Mouse (Mus musculus): Measurements from ENCODE around the gene Mars. TPM values are rescaled to one million over a fixed set of nuclear protein-coding genes. Genes with fewer than 3 reads are reported as not detected.
A peak's percentile ranks its signal among the peaks of the same experiment; 100 is the strongest.

Gene Mars
- polyA plus RNA-seq, 1 experiment from 2014 or later = 108 TPM

DNA sequence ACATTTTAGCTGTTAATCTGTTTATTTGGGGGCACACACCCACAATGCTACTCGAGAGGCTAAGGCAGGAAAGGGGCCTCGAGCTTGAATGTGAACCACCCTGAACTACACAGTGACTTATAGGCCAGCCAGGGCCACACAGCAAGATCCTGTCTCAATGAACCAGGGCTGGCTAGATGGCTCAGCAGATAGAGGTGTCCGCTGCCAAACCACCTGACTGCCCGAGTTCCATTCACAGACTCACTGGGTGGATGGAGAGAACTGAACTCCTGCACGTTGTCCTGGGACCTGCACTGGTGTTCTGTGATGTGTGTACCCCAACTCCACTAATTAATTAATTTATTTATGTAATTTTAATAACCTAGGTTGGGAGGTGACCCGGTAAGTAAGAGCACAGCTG, 53.8 kb downstream of the Mars start:
- Histone ChIP-seq H3K9me3 (ENCODE audit: control insufficient read depth, low read length) (no peaks in the 10 kb centered on the region), H3K4me2 (ENCODE audit: low read depth, low read length) (no peak overlapping the region), H3K9ac (ENCODE audit: low read depth, low read length) (no peak overlapping the region), H3K4me1 (ENCODE audit: control insufficient read depth, insufficient read depth, low read length) (peaks cover 8% of the 10 kb centered on the region), H3K27me3 (replicated peaks; ENCODE audit: control insufficient read depth, insufficient read depth, low read length) (peaks cover 10% of the 10 kb centered on the region), H3K36me3 (ENCODE audit: control insufficient read depth, insufficient read depth, low read length) (no peaks in the 10 kb centered on the region), H3K27ac (replicated peaks; ENCODE audit: low read depth, low read length) (no peak overlapping the region), H3K4me3 (ENCODE audit: low read depth, low read length) (no peak overlapping the region)
- ATAC-seq (ENCODE audit: low read depth) (no peak), DNase-seq (ENCODE audit: low spot score) (no peak)
- 76% methylated on average over 6 of the region's 6 CpGs for WGBS

GRCm38 (mm10) chr10:127255625-127256345, 55.8 kb downstream of the Mars start:
- Histone ChIP-seq H3K9ac (ENCODE audit: low read depth, low read length) (no peak overlapping the region), H3K27ac (replicated peaks; ENCODE audit: low read depth, low read length) (no peak overlapping the region), H3K9me3 (ENCODE audit: control insufficient read depth, low read length) (no peaks in the 10 kb centered on the region), H3K27me3 (replicated peaks; ENCODE audit: control insufficient read depth, insufficient read depth, low read length) (no peaks in the 10 kb centered on the region), H3K4me1 (ENCODE audit: control insufficient read depth, insufficient read depth, low read length) (no peaks in the 10 kb centered on the region), H3K4me2 (ENCODE audit: low read depth, low read length) (peak overlapping the region; percentile 23; the same call in 1 of the 2 replicates), H3K36me3 (ENCODE audit: control insufficient read depth, insufficient read depth, low read length) (no peaks in the 10 kb centered on the region), H3K4me3 (ENCODE audit: low read depth, low read length) (no peak overlapping the region)
- DNase-seq (ENCODE audit: low spot score) (peak; percentile 87), ATAC-seq (ENCODE audit: low read depth) (peak; percentile 76)
- 20% methylated on average over 14 of the region's 14 CpGs for WGBS

DNA sequence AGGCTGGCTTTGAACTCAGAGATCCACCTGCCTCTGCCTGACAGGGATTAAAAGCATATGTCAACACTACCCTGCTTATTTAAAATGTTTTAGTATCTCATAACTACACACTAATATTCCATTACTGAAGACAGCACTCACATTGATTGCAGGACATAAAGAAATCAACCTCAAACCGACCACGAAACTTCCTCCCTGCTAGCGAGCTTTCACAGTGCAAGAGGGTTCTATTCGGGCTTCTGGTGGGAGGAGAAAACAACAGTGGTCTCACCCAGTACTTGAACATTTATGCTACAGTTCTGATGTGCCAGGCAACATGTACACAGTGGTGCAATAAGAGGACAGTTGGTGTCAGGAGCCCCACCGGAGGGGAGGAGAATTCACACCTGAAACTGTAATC, 60.8 kb downstream of the Mars start:
- Histone ChIP-seq H3K4me3 (ENCODE audit: low read depth, low read length) (no peak overlapping the region), H3K4me2 (ENCODE audit: low read depth, low read length) (no peak overlapping the region)
- 76% methylated on average over 5 of the region's 5 CpGs for WGBS

More for the DNA sequence above, 60.8 kb downstream of the Mars start:
- Histone ChIP-seq H3K36me3 (ENCODE audit: control insufficient read depth, insufficient read depth, low read length) (no peaks in the 10 kb centered on the region), H3K9me3 (ENCODE audit: control insufficient read depth, low read length) (no peaks in the 10 kb centered on the region), H3K9ac (ENCODE audit: low read depth, low read length) (no peak overlapping the region), H3K27me3 (replicated peaks; ENCODE audit: control insufficient read depth, insufficient read depth, low read length) (no peaks in the 10 kb centered on the region), H3K4me1 (ENCODE audit: control insufficient read depth, insufficient read depth, low read length) (no peaks in the 10 kb centered on the region), H3K27ac (replicated peaks; ENCODE audit: low read depth, low read length) (no peak overlapping the region)
- DNase-seq (ENCODE audit: low spot score) (no peak), ATAC-seq (ENCODE audit: low read depth) (no peak)

Other genes starting within 250 kb of the Mars start
- 1,371 and 1,625 TPM in 2 replicates for gene Cdk4, start 248.3 kb downstream of the Mars start, polyA plus RNA-seq (2014; fragmentation: Nextera tagmentation; extraction: Ambion mirVana)
- gene Tspan31, start 241.5 kb downstream of the Mars start, polyA plus RNA-seq (2014; fragmentation: Nextera tagmentation; extraction: Ambion mirVana) = 51.8 and 53.6 TPM in 2 replicates
- gene Agap2, start 236.5 kb downstream of the Mars start, polyA plus RNA-seq (2014; fragmentation: Nextera tagmentation; extraction: Ambion mirVana) = 0.45 and 0.72 TPM in 2 replicates
- 59.3 and 62.9 TPM in 2 replicates for gene Os9, start 190.7 kb downstream of the Mars start, polyA plus RNA-seq (2014; fragmentation: Nextera tagmentation; extraction: Ambion mirVana)
- 9.0 and 9.8 TPM in 2 replicates for gene B4galnt1, start 146.6 kb downstream of the Mars start, polyA plus RNA-seq (2014; fragmentation: Nextera tagmentation; extraction: Ambion mirVana)
- 0.86 and 1.7 TPM in 2 replicates for gene Slc26a10, start 131.1 kb downstream of the Mars start, polyA plus RNA-seq (2014; fragmentation: Nextera tagmentation; extraction: Ambion mirVana)
- gene Arhgef25, start 121.7 kb downstream of the Mars start, polyA plus RNA-seq (2014; fragmentation: Nextera tagmentation; extraction: Ambion mirVana) = 76.7 and 87.7 TPM in 2 replicates
- 112 and 120 TPM in 2 replicates for gene Dtx3, start 116.1 kb downstream of the Mars start, polyA plus RNA-seq (2014; fragmentation: Nextera tagmentation; extraction: Ambion mirVana)
- gene Pip4k2c, start 100.2 kb downstream of the Mars start, polyA plus RNA-seq (2014; fragmentation: Nextera tagmentation; extraction: Ambion mirVana) = 19.3 and 20.7 TPM in 2 replicates
- gene Kif5a, start 48.4 kb downstream of the Mars start, polyA plus RNA-seq (2014; fragmentation: Nextera tagmentation; extraction: Ambion mirVana) = 13.7 and 14.6 TPM in 2 replicates
- 166 and 186 TPM in 2 replicates for gene Dctn2, start 45.4 kb downstream of the Mars start, polyA plus RNA-seq (2014; fragmentation: Nextera tagmentation; extraction: Ambion mirVana)
- 15.8 and 17.6 TPM in 2 replicates for gene Mbd6, start 22.8 kb downstream of the Mars start, polyA plus RNA-seq (2014; fragmentation: Nextera tagmentation; extraction: Ambion mirVana)
- gene Arhgap9, start 10.2 kb upstream of the Mars start, polyA plus RNA-seq (2014; fragmentation: Nextera tagmentation; extraction: Ambion mirVana) = 3.7 and 4.4 TPM in 2 replicates
- 10.2 and 11.7 TPM in 2 replicates for gene Gli1, start 30.2 kb upstream of the Mars start, polyA plus RNA-seq (2014; fragmentation: Nextera tagmentation; extraction: Ambion mirVana)
- not detected in 2 replicates for gene Inhbe, start 42.6 kb upstream of the Mars start, polyA plus RNA-seq (2014; fragmentation: Nextera tagmentation; extraction: Ambion mirVana)
- gene Inhbc, start 58.6 kb upstream of the Mars start, polyA plus RNA-seq (2014; fragmentation: Nextera tagmentation; extraction: Ambion mirVana) = not detected in 2 replicates
- gene R3hdm2, start 68.5 kb upstream of the Mars start, polyA plus RNA-seq (2014; fragmentation: Nextera tagmentation; extraction: Ambion mirVana) = 27.8 and 29.8 TPM in 2 replicates
- 5.0 and 5.2 TPM in 2 replicates for gene Stac3, start 189.9 kb upstream of the Mars start, polyA plus RNA-seq (2014; fragmentation: Nextera tagmentation; extraction: Ambion mirVana)
- gene Ndufa4l2, start 203.2 kb upstream of the Mars start, polyA plus RNA-seq (2014; fragmentation: Nextera tagmentation; extraction: Ambion mirVana) = 57.7 and 91.9 TPM in 2 replicates
- gene Shmt2, start 210.7 kb upstream of the Mars start, polyA plus RNA-seq (2014; fragmentation: Nextera tagmentation; extraction: Ambion mirVana) = 80.0 and 89.4 TPM in 2 replicates
- gene Nxph4, start 222.8 kb upstream of the Mars start, polyA plus RNA-seq (2014; fragmentation: Nextera tagmentation; extraction: Ambion mirVana) = 5.2 and 6.1 TPM in 2 replicates